Mouse (Mus musculus) thymus, postnatal 14 days (tissue): ENCODE measurements around the gene Il18rap.

ENCODE experiments used
- DNase-seq: peaks from one replicate; pipeline ENCODE4 v3.0.0; 2021

Il18rap gene

GRCm38 (mm10) chr1:40514851-40515585 lies at the start of gene Il18rap:
Il18rap (plus strand) TSS chr1:40515362.
- DNase-seq = peak; percentile 5

GRCm38 (mm10) chr1:40465477-40466430 lies 49.4 kb upstream of the Il18rap start, which contains the start of gene Il18r1:
Il18r1 (plus strand) TSS chr1:40465552.
- peak; percentile 80 for DNase-seq

- DNase-seq = no peak
Observed at GRCm38 (mm10) chr1:40467306-40467705, 47.9 kb upstream of the Il18rap start.

- no peak for DNase-seq
Observed at GRCm38 (mm10) chr1:40468805-40469204, 46.4 kb upstream of the Il18rap start.

GRCm38 (mm10) chr1:40469900-40470299 lies 45.3 kb upstream of the Il18rap start:
- no peak for DNase-seq

DNA sequence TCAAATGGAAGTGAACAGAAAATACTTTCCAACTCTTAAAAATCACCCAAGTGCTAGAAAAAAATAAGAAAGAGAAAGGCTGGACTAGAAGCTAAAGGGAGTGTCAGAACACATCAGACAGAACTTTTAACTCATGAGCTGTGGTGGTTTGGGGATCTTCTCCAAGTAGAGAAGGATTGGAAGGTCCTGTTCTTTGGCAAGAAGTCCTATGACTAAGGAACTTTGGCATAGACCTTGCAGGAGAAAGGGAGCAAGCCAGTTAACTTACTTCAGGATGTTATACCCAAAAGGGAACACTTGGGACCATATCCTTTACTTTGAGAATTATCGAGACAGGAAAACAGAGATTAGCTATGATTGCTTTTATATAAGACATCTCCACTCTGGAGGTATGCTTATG lies 42.8 kb upstream of the Il18rap start:
- no peak for DNase-seq

DNA sequence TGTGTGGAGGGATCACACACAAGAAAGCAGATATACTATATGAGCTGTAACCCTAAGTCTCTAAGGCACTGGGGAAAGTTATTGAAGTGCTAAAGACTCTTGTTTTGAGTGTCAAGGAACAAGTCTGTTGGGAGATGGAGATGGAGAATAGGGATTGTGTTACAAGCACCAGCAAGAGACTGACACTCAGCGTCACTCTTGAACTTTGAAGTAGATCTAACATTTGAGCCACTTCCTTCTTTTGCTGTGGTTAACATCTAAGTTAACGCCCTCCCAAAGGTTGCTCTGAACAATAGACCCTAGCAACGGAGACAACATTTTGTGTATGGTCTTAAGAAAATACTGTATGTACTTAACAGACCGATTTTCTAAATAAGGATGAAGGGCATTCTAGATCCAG lies 41.5 kb upstream of the Il18rap start:
- DNase-seq = no peak

DNA sequence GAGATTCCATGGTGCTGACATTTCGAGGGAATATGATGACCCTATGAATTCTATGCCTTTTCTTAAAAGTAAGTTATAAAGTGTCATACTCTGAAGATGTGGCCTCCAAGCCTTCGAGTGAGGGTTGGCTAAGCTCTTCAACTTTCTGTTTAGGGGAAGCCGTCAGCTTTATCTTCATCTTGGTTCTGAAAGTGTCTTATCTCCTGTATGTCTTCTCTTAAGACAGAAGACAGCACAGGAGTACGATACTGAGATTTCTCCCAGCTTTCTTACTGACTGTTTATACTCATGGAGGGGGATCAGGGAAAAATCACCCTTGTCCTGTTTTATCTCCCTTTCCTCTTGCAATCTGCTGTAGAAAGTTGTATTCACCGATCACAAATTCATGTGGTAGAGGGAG lies 40.8 kb upstream of the Il18rap start:
- DNase-seq = no peak

GRCm38 (mm10) chr1:40475697-40476096 lies 39.5 kb upstream of the Il18rap start:
- peak; percentile 30 for DNase-seq

- no peak for DNase-seq
Observed at GRCm38 (mm10) chr1:40476756-40477155, 38.4 kb upstream of the Il18rap start.

GRCm38 (mm10) chr1:40479505-40479923 lies 35.6 kb upstream of the Il18rap start:
- DNase-seq = peak; percentile 45

- DNase-seq = no peak
Observed at GRCm38 (mm10) chr1:40494594-40494993, 20.6 kb upstream of the Il18rap start.

GRCm38 (mm10) chr1:40499708-40500107 lies 15.5 kb upstream of the Il18rap start:
- DNase-seq = no peak

DNA sequence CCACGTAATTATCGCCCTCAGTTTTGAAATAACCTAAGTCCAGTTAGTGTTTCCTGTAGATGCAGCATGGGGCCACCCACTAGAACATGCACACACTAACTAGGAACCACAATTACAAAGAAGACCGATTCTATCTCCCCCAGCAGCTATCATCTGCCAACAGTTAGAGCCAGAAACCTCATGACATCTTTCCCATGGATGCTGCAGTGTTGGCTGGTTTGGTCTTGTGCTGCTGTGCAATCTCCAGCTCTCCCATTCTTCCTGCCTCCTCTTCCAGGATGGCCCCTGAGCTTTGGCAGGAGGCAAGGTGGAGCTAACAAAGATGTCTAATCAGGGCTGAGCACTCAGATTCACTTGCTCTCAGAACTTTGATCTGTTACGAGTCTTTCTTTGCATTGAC lies 14.0 kb upstream of the Il18rap start:
- DNase-seq = no peak

- DNase-seq = no peak
Observed at GRCm38 (mm10) chr1:40501546-40502398, 13.4 kb upstream of the Il18rap start.

GRCm38 (mm10) chr1:40504548-40504947 lies 10.6 kb upstream of the Il18rap start:
- no peak for DNase-seq

DNA sequence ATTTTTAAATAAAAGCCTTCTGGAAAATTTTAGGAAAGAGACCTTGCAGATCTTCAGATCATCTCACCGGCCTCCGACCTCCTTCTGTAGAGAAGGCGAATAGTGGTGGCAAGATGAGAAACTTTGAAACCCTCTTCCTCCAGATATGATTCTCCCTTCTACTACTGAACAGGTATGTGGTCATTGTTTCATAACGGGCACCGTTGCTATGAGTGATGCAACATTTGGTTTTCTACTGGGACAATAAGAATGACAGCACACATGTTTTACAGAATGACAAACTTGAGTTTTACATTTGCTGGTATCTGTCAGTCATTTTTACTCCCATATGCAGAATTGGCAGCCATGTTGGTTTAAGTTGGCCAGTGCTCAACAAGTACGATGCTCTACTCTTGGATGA lies 1.2 kb downstream of the Il18rap start:
- no peak for DNase-seq

DNA sequence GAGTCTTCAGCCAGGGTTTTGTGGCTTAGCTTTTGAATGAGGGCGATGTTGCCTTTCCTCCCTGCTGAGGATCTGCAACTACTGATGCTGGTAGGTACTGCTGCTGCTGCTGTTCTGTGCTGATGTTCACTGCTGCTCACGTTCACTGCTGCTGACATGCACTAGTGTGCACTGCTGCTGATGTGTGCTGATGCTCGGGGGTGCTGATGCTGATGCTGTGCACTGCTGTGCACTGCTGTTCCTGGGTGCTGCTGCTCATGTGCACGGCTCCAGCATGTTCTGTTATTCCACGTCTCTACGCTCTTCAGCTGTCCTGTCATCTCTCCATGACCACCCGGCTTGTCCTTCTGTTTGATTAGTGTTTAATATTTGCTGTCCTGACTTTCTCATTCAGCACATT lies 7.8 kb downstream of the Il18rap start:
- no peak for DNase-seq

GRCm38 (mm10) chr1:40523971-40524722 lies 9.0 kb downstream of the Il18rap start:
- no peak for DNase-seq

- no peak for DNase-seq
Observed at GRCm38 (mm10) chr1:40529287-40529686, 14.1 kb downstream of the Il18rap start.

DNA sequence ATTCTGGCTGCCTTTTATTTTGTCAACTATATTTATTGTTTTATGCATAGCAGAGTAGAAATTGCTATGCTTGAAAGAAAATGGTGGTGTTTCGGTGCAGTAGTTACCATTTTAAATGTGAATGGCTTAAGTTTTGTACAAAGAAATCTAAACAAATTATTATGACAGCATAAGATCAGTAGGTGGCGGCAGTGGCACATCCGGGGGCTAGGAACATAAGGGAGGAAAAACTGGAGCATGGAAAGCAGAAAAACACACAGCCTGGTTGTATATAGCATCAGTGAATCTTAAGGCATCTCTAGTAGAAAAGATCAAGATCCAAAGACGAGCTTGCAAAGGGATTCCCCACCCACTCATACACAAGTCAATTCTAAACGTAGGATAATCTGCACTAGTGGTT lies 22.4 kb downstream of the Il18rap start:
- DNase-seq = no peak

DNA sequence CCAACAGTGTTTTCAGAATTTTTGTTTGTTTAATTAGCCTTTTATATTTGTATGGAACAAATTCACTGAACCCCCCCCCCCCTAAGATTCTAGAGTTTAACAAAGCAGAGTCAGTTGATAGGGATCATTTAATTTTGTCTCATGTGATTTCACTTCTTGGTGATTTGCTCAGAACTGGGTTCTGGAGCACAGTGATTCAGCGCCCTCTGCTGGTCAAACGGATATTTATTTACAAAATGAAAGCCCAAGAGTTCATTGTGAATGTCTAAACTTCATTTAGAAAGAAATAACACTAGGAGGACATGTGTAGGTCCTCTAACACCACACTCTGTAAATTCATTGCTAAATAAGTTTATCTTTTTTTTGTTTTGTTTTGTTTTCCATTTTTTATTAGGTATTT lies 29.5 kb downstream of the Il18rap start:
- peak; percentile 70 for DNase-seq
